Mouse (Mus musculus) midbrain, embryonic 14.5 days (tissue): ENCODE results near the gene Ugcg. TPM values are rescaled to one million over a fixed set of nuclear protein-coding genes. Genes with fewer than 3 reads are reported as not detected.
"Not testable (repeated sequence)": the region's sequence is repeated elsewhere in the genome, so short reads cannot be mapped to it uniquely, and the experiment has no call there.

Source experiments
- ATAC-seq: fragments of 200-750 bp; cut with Nextera tagmentation; 2 replicates; pipeline ENCODE4 v1.8.0; 2017; ENCODE audit warnings: moderate number of reproducible peaks, moderate library complexity; ENCODE audit not compliant: low FRiP score, low TSS enrichment
- DNase-seq: peaks from one replicate; pipeline ENCODE4 v3.0.0-alpha.2; 2015
- H3K27ac ChIP-seq: fragments of 300-500 bp; sonication (generic); replicated peaks from 2 replicates; pipeline ENCODE4 v1.5.1; 2014; ENCODE audit warnings: mild to moderate bottlenecking, low read depth, low read length, moderate library complexity
- H3K27me3 ChIP-seq: fragments of 300-500 bp; sonication (generic); 2 replicates; pipeline ENCODE4 v1.6.1; 2014; ENCODE audit warnings: low read length, control low read depth, mixed read lengths; ENCODE audit not compliant: control insufficient read depth, insufficient read depth
- H3K36me3 ChIP-seq: fragments of 300-500 bp; sonication (generic); 2 replicates; pipeline ENCODE4 v1.6.1; 2014; ENCODE audit warnings: low read length, control low read depth; ENCODE audit not compliant: control insufficient read depth, insufficient read depth
- H3K4me1 ChIP-seq: fragments of 300-500 bp; sonication (generic); 2 replicates; pipeline ENCODE4 v1.6.1; 2014; ENCODE audit warnings: mild to moderate bottlenecking, antibody characterized with exemption, low read length, control low read depth; ENCODE audit not compliant: control insufficient read depth, insufficient read depth
- H3K4me2 ChIP-seq: fragments of 300-500 bp; sonication (generic); 2 replicates; pipeline ENCODE4 v1.6.1; 2014; ENCODE audit warnings: mild to moderate bottlenecking, low read length, moderate library complexity
- H3K4me3 ChIP-seq: fragments of 300-500 bp; sonication (generic); replicated peaks from 2 replicates; pipeline ENCODE4 v1.5.1; 2014; ENCODE audit warnings: low read depth, low read length
- H3K9ac ChIP-seq: fragments of 300-500 bp; sonication (generic); replicated peaks from 2 replicates; pipeline ENCODE4 v1.6.1; 2014; ENCODE audit warnings: mild to moderate bottlenecking, low read length, moderate library complexity
- H3K9me3 ChIP-seq: fragments of 300-500 bp; sonication (generic); 2 replicates; pipeline ENCODE4 v1.6.1; 2016; ENCODE audit warnings: low read length, control low read depth, mixed read lengths; ENCODE audit not compliant: control insufficient read depth
- WGBS: fragments of 180-500 bp; shearing (Covaris S2); extraction: QIAGEN DNeasy Blood & Tissue Kit; methylation state at CpG from one replicate; pipeline ENCODE4 v1.1.7; 2014; 5-methylcytosine and 5-hydroxymethylcytosine counted together
- polyA plus RNA-seq: library from polyadenylated mRNA; unstranded; fragments of >200 nt; fragmentation: Nextera tagmentation; extraction: Ambion mirVana; gene quantifications from 2 replicates; pipeline ENCODE4 v1.2.1, GENCODE M21; 2014

Ugcg gene
- polyA plus RNA-seq, 1 experiment from 2014 or later = 27.4 TPM

GRCm38 (mm10) chr4:59252386-59253054, 63.5 kb downstream of the Ugcg start:
- H3K4me1 ChIP-seq = no peaks in the 10 kb centered on the region
- H3K36me3 ChIP-seq = no peaks in the 10 kb centered on the region
- H3K4me3 ChIP-seq = no peak overlapping the region
- no peak overlapping the region for H3K27ac ChIP-seq
- no peak overlapping the region for H3K4me2 ChIP-seq
- no peaks in the 10 kb centered on the region for H3K27me3 ChIP-seq
- H3K9ac ChIP-seq = no peak overlapping the region
- no peak for DNase-seq
- H3K9me3 ChIP-seq = no peaks in the 10 kb centered on the region
- 77% methylated on average over 6 of the region's 6 CpGs for WGBS
- ATAC-seq = no peak

DNA sequence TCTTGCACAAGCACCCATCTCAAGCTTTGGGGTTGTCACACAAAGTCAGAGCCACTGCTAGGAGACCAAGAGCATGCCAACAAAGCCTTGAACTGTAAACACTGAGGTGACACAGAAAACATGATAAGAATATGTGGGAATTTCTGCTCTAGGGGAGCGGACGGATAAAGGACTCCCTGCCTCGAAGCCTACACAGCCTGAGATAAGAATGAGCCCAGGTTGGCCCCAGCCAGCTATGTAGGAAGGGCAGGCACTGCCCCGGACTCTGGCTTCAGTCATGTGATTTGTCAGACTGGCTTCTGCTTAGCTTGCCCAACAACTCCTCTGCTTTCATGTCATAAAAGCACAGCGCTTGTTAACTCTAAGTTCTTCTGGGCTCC, 64.0 kb downstream of the Ugcg start:
- H3K4me3 ChIP-seq = no peak overlapping the region
- ATAC-seq (no peak), DNase-seq (no peak)
- no peaks in the 10 kb centered on the region for H3K4me1 ChIP-seq
- no peaks in the 10 kb centered on the region for H3K36me3 ChIP-seq
- H3K9me3 ChIP-seq = no peaks in the 10 kb centered on the region
- no peak overlapping the region for H3K27ac ChIP-seq
- no peaks in the 10 kb centered on the region for H3K27me3 ChIP-seq
- H3K4me2 ChIP-seq = no peak overlapping the region
- no peak overlapping the region for H3K9ac ChIP-seq
- 89% methylated on average over 5 of the region's 5 CpGs for WGBS

- DNase-seq (no peak), ATAC-seq (no peak)
- no peaks in the 10 kb centered on the region for H3K27me3 ChIP-seq
- no peaks in the 10 kb centered on the region for H3K36me3 ChIP-seq
- no peak overlapping the region for H3K4me2 ChIP-seq
- no peaks in the 10 kb centered on the region for H3K9me3 ChIP-seq
- H3K9ac ChIP-seq = no peak overlapping the region
- WGBS = 92% methylated on average over 6 of the region's 6 CpGs
- H3K4me1 ChIP-seq = no peaks in the 10 kb centered on the region
- H3K4me3 ChIP-seq = no peak overlapping the region
- no peak overlapping the region for H3K27ac ChIP-seq
Observed at GRCm38 (mm10) chr4:59254397-59254796, 65.3 kb downstream of the Ugcg start.

DNA sequence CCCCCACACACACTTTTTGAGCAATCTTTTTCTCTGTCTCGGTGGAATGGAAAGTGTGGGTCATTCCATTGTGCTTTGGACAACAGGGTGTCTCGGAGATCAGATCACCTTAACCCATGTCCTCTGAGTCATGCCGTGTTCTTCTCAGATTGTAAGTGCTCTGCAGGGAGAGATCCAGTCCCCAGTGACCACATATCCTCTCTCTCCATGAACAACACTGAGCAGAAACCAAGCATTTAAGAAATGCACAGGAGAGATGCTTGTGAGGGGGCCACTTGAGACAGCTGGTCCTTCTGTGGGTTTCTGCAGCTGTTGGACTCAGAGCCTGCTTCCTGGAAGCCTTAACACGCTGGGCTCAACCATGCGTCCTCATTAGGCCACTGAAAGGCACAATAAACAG, 66.9 kb downstream of the Ugcg start:
- H3K4me2 ChIP-seq = no peak overlapping the region
- H3K36me3 ChIP-seq = no peaks in the 10 kb centered on the region
- no peaks in the 10 kb centered on the region for H3K27me3 ChIP-seq
- DNase-seq (no peak), ATAC-seq (no peak)
- 69% methylated on average over 5 of the region's 5 CpGs for WGBS
- H3K4me1 ChIP-seq = no peaks in the 10 kb centered on the region
- H3K9ac ChIP-seq = no peak overlapping the region
- no peak overlapping the region for H3K27ac ChIP-seq
- H3K4me3 ChIP-seq = no peak overlapping the region
- H3K9me3 ChIP-seq = no peaks in the 10 kb centered on the region

DNA sequence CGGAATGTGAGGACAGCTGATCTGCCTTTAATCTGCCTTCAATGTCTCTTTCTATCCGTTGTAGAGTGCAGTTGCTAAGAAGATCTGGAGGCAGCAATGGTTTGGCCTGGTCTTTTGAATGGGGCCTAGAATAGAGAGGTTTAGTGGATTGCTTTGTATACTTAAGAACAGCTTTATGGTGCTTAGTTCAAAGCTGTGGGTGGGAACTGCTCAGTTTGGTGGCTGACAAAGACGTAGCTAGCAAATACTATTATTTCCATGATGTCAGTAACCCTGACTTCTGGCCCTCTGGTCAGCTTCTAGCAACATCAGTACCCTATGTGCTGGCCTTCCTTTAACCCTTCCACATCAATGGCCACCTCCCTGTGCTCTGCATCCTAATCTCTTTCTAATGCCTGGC, 68.8 kb downstream of the Ugcg start:
- 17% methylated on average over 3 of the region's 3 CpGs for WGBS
- no peak for ATAC-seq

GRCm38 (mm10) chr4:59258771-59259170, 69.7 kb downstream of the Ugcg start:
- DNase-seq = no peak
- Histone ChIP-seq H3K4me3 (no peak overlapping the region), H3K36me3 (no peaks in the 10 kb centered on the region), H3K27ac (no peak overlapping the region), H3K9ac (no peak overlapping the region), H3K4me2 (no peak overlapping the region), H3K27me3 (no peaks in the 10 kb centered on the region), H3K4me1 (no peaks in the 10 kb centered on the region), H3K9me3 (no peaks in the 10 kb centered on the region)
- no peak for ATAC-seq
- 85% methylated on average over 2 of the region's 2 CpGs for WGBS

More for the DNA sequence above, 68.8 kb downstream of the Ugcg start:
- H3K36me3 ChIP-seq = no peaks in the 10 kb centered on the region
- no peak overlapping the region for H3K4me2 ChIP-seq
- H3K27ac ChIP-seq = no peak overlapping the region
- no peaks in the 10 kb centered on the region for H3K4me1 ChIP-seq
- no peak overlapping the region for H3K4me3 ChIP-seq
- no peak for DNase-seq
- H3K27me3 ChIP-seq = no peaks in the 10 kb centered on the region
- H3K9ac ChIP-seq = no peak overlapping the region
- H3K9me3 ChIP-seq = no peaks in the 10 kb centered on the region

DNA sequence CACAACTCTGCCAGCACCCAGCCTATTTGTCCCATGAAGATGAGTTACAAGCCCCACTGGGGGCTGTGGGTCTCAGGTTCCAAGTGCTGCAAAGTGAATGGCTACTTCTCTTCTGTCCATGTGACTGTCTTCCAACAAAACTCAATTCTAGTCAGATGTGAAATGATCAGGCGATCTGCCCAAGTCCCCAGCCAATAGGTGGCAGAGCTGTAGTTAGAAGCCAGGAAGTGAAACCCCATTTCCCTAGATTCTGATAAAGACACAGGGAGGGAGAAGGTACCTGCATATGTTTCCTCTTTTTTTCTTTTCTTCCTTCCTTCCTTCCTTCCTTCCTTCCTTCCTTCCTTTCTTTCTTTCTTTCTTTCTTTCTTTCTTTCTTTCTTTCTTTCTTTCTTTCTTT, 70.7 kb downstream of the Ugcg start:
- Histone ChIP-seq H3K4me3 (no peak overlapping the region), H3K9ac (no peak overlapping the region), H3K9me3 (no peaks in the 10 kb centered on the region), H3K36me3 (no peaks in the 10 kb centered on the region), H3K4me1 (no peaks in the 10 kb centered on the region), H3K27ac (no peak overlapping the region), H3K27me3 (no peaks in the 10 kb centered on the region), H3K4me2 (no peak overlapping the region)
- DNase-seq (no peak), ATAC-seq (no peak)
- WGBS = 89% methylated on average over 1 of the region's 1 CpGs

DNA sequence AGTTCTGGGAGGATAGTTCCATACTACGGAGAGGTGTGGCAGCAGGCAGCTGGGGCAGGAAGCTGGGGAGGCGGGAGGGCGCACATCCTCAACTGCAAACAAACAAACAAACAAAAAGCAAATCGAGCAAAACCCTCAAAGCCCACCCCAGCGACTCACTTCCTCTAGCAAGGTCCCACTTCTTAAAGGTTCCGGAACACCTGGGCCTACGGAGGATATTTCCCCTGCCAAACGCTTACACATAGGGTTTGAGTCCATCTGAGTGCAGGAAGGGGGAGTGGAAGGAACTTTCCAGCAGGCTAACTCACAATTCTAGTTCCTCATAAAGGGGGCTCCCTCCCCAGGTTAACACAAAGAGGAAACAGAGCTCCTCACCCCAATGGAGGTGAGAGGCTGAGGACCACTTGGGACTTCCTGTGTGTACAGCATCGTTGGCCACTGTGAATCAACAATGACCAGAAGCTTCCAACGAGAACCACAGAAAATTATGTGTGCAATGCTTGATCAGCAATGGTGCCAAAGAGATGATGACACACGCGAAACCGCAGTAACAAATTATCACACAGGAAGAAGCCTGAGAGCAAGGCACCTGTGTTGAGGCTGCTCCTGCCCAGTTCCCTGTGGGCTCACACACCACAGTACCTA, 71.9 kb downstream of the Ugcg start:
- ATAC-seq = no peak
- no peaks in the 10 kb centered on the region for H3K9me3 ChIP-seq
- no peaks in the 10 kb centered on the region for H3K27me3 ChIP-seq
- no peaks in the 10 kb centered on the region for H3K36me3 ChIP-seq
- no peak overlapping the region for H3K9ac ChIP-seq
- H3K4me2 ChIP-seq = no peak overlapping the region
- no peaks in the 10 kb centered on the region for H3K4me1 ChIP-seq
- no peak overlapping the region for H3K27ac ChIP-seq
- H3K4me3 ChIP-seq = no peak overlapping the region
- WGBS = 92% methylated on average over 13 of the region's 13 CpGs
- no peak for DNase-seq

DNA sequence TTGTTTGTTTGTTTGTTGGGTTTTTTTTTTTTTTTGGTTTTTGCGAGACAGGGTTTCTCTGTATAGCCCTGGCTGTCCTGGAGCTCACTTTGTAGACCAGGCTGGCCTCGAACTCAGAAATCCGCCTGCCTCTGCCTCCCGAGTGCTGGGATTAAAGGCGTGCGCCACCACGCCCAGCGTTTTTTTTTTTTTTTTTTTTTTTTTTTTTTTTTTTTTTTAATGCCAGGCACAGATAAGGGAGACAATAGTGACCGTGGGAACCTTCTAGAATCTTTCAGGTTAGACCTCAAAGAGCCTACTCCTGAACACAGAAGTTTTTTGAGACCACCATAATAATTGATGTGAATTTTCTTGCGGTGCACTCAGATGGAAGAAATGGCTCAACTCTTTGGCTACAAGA, 72.5 kb downstream of the Ugcg start:
- not testable (repeated sequence) for H3K27ac ChIP-seq, H3K27me3 ChIP-seq, H3K9ac ChIP-seq, H3K4me2 ChIP-seq, ATAC-seq, H3K9me3 ChIP-seq, H3K4me1 ChIP-seq, DNase-seq, H3K4me3 ChIP-seq, H3K36me3 ChIP-seq
- 88% methylated on average over 3 of the region's 10 CpGs for WGBS
